In genomic region chr5:102046617-102047116, GRCm38 (mm10) we compare ENCODE assay signal across 11 mouse cellular contexts. TPM values are rescaled to one million over a fixed set of nuclear protein-coding genes. Genes with fewer than 3 reads are reported as not detected.
DNase-seq lines count a peak whose midpoint lies in the region; ATAC-seq and TF ChIP-seq lines count a peak whose summit lies in the region.
"Had no signal": no experiment of that assay in that cellular context is flagged by ENCODE, and none has a peak within 500 bp of the region (broad histone marks: within the 10 kb centered on the region; RNA-seq: fewer than 3 reads in every experiment).

No protein-coding gene starts in this region.

- H3K4me1 ChIP-seq in heart, embryonic 15.5 days (replicated peaks), result peaks cover 24% of the 10 kb centered on the region
- peaks cover 17% of the 10 kb centered on the region for H3K4me1 ChIP-seq in lung, embryonic 16.5 days (replicated peaks; ENCODE audit: control insufficient read depth, insufficient read depth, low read length)
- peaks cover 19% of the 10 kb centered on the region for H3K4me1 ChIP-seq in bone marrow macrophage, adult 2 months (ENCODE audit: control insufficient read depth, insufficient read depth, low read length)
- H3K4me1 ChIP-seq in liver, embryonic 13.5 days (replicated peaks), result peaks cover 65% of the 10 kb centered on the region

- H3K27ac ChIP-seq in heart, embryonic 15.5 days, result peak overlapping the region; percentile 43; the same call in 1 of the 2 replicates
- H3K27ac ChIP-seq in lung, embryonic 16.5 days (ENCODE audit: low read length), result no peak overlapping the region
- peak overlapping the region; percentile 19; the same call in 1 of the 2 replicates for H3K27ac ChIP-seq in bone marrow macrophage, adult 2 months (ENCODE audit: insufficient read depth, low read depth, low read length)
- peak overlapping the region; percentile 94 for H3K27ac ChIP-seq in liver, embryonic 13.5 days

- WGBS in heart, embryonic 15.5 days, result 69% methylated on average over 8 of the region's 8 CpGs
- WGBS in lung, embryonic 16.5 days, result 66% methylated on average over 8 of the region's 8 CpGs
- 52% methylated on average over 8 of the region's 8 CpGs for WGBS in liver, embryonic 13.5 days (ENCODE audit: insufficient replicate concordance)

- H3K4me3 ChIP-seq in heart, embryonic 15.5 days, result no peak overlapping the region
- H3K4me3 ChIP-seq in lung, embryonic 16.5 days (ENCODE audit: low read length), result no peak overlapping the region
- H3K4me3 ChIP-seq in bone marrow macrophage, adult 2 months (ENCODE audit: insufficient read depth, low read length), result no peak overlapping the region
- no peak overlapping the region for H3K4me3 ChIP-seq in liver, embryonic 13.5 days (replicated peaks)

- H3K27me3 ChIP-seq in heart, embryonic 15.5 days, result no peaks in the 10 kb centered on the region
- H3K27me3 ChIP-seq in lung, embryonic 16.5 days (ENCODE audit: control insufficient read depth, insufficient read depth, low read depth, low read length), result no peaks in the 10 kb centered on the region
- no peaks in the 10 kb centered on the region for H3K27me3 ChIP-seq in liver, embryonic 13.5 days

- no peak for TF ChIP-seq CTCF in bone marrow macrophage, adult 2 months (IDR thresholded peaks at IDR 0.05; ENCODE audit: low read depth, low read length)

- no peak for DNase-seq in heart, adult 9 months (ENCODE audit: low spot score in 2 of 2)
- no peak for DNase-seq in lung, adult 18-20 months
- DNase-seq in liver, embryonic 13.5 days, result no peak
- DNase-seq in thymus, postnatal 10 days (ENCODE audit: low spot score in 2 of 2), result no peak
- DNase-seq: B cell, adult 2 months; gastrocnemius, postnatal 25 days; thymus, adult 18-20 months had no signal

- TF ChIP-seq POLR2A in bone marrow macrophage, adult 2 months (IDR thresholded peaks at IDR 0.05; ENCODE audit: borderline replicate concordance, low read depth, low read length), result no peak

- no peak overlapping the region for H3K4me2 ChIP-seq in heart, embryonic 15.5 days
- H3K4me2 ChIP-seq in lung, embryonic 16.5 days (ENCODE audit: low read depth, low read length), result no peak overlapping the region
- peak overlapping the region; percentile 62 for H3K4me2 ChIP-seq in liver, embryonic 13.5 days
- H3K4me2 ChIP-seq: midbrain, embryonic 11.5 days had no signal

- H3K9ac ChIP-seq in heart, embryonic 15.5 days, result no peak overlapping the region
- no peak overlapping the region for H3K9ac ChIP-seq in lung, embryonic 16.5 days (ENCODE audit: low read length)
- H3K9ac ChIP-seq in liver, embryonic 13.5 days, result no peak overlapping the region

- 0 out of 2 replicates have a peak, but pooled peaks cover 4% of the 10 kb centered on the region for H3K36me3 ChIP-seq in heart, embryonic 15.5 days
- H3K36me3 ChIP-seq in lung, embryonic 16.5 days (ENCODE audit: control insufficient read depth, insufficient read depth, low read length), result peaks cover 4% of the 10 kb centered on the region; the same call in 1 of the 2 replicates
- peaks cover 10% of the 10 kb centered on the region for H3K36me3 ChIP-seq in liver, embryonic 13.5 days

- ATAC-seq in heart, embryonic 15.5 days (replicated peaks; ENCODE audit: insufficient number of reproducible peaks, insufficient read depth, low FRiP score, low read depth), result no peak
- ATAC-seq in lung, embryonic 16.5 days (ENCODE audit: low read depth), result peak; percentile 21; the same call in 1 of the 2 replicates
- ATAC-seq in liver, embryonic 13.5 days (ENCODE audit: low read depth), result no peak

- no peaks in the 10 kb centered on the region for H3K9me3 ChIP-seq in heart, embryonic 15.5 days (replicated peaks)
- peaks cover 4% of the 10 kb centered on the region; the same call in 1 of the 2 replicates for H3K9me3 ChIP-seq in lung, embryonic 16.5 days (ENCODE audit: control insufficient read depth, low read length)
- H3K9me3 ChIP-seq in liver, embryonic 13.5 days (replicated peaks), result no peaks in the 10 kb centered on the region

RNA-seq across cellular contexts. Expression of gene Wdfy3, which starts 23.1 kb away (rescaled TPM):
- polyA plus RNA-seq in heart, embryonic 15.5 days (2015; fragmentation: Nextera tagmentation; extraction: Ambion mirVana), result 8.7 and 9.6 TPM in 2 replicates
- polyA plus RNA-seq in lung, embryonic 16.5 days (2015; fragmentation: Nextera tagmentation; extraction: Ambion mirVana), result 12.6 and 13.1 TPM in 2 replicates
- 38.5 and 43.0 TPM in 2 replicates for polyA plus RNA-seq in bone marrow macrophage, adult 2 months (2012; ENCODE audit: insufficient read depth, insufficient read length, missing spikeins)
- polyA plus RNA-seq in liver, embryonic 13.5 days (2015; fragmentation: Nextera tagmentation; extraction: Ambion mirVana), result 3.3 and 3.7 TPM in 2 replicates
